Mouse (Mus musculus) thymus, postnatal 0 days (tissue): ENCODE results near the gene Card10. TPM values are rescaled to one million over a fixed set of nuclear protein-coding genes. Genes with fewer than 3 reads are reported as not detected.

Source experiments
- DNase-seq: peaks from one replicate; pipeline ENCODE4 v3.0.0-alpha.2; 2015; ENCODE audit warnings: low spot score
- polyA plus RNA-seq: library from polyadenylated mRNA; unstranded; fragments of >200 nt; fragmentation: Nextera tagmentation; extraction: Ambion mirVana; gene quantifications from 2 replicates; pipeline ENCODE4 v1.2.1, GENCODE M21; 2015

Card10 gene
- polyA plus RNA-seq, 1 experiment from 2014 or later, result 2.8 TPM

- DNase-seq, result peak; percentile 57
Measured at GRCm38 (mm10) chr15:78835200-78836085, 32.6 kb upstream of the Card10 start.

- no peak for DNase-seq
Measured at GRCm38 (mm10) chr15:78834233-78835005, 31.6 kb upstream of the Card10 start.

DNA sequence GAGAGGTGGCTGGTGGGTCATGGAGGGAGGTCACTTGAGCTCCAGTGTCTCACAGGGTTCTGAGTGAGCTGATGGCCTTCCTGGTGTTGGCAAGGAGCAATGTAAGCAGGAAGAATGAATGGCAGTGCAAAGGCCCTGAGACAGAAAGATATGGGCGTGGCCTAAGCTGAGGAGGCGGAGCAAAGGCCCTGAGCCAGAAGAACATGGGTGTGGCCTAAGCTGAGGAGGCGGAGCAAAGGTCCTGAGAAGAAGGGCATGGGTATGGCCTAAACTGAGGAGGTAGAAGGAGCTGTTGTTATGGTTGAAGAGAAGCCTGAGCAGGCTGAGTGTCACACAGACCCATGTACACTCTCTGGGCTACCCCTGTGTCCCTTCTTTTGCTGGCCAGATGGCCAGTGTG, 30.7 kb upstream of the Card10 start:
- no peak for DNase-seq

- no peak for DNase-seq
Measured at GRCm38 (mm10) chr15:78832701-78833123, 29.9 kb upstream of the Card10 start.

GRCm38 (mm10) chr15:78831720-78832657, 29.1 kb upstream of the Card10 start:
- DNase-seq, result no peak

DNA sequence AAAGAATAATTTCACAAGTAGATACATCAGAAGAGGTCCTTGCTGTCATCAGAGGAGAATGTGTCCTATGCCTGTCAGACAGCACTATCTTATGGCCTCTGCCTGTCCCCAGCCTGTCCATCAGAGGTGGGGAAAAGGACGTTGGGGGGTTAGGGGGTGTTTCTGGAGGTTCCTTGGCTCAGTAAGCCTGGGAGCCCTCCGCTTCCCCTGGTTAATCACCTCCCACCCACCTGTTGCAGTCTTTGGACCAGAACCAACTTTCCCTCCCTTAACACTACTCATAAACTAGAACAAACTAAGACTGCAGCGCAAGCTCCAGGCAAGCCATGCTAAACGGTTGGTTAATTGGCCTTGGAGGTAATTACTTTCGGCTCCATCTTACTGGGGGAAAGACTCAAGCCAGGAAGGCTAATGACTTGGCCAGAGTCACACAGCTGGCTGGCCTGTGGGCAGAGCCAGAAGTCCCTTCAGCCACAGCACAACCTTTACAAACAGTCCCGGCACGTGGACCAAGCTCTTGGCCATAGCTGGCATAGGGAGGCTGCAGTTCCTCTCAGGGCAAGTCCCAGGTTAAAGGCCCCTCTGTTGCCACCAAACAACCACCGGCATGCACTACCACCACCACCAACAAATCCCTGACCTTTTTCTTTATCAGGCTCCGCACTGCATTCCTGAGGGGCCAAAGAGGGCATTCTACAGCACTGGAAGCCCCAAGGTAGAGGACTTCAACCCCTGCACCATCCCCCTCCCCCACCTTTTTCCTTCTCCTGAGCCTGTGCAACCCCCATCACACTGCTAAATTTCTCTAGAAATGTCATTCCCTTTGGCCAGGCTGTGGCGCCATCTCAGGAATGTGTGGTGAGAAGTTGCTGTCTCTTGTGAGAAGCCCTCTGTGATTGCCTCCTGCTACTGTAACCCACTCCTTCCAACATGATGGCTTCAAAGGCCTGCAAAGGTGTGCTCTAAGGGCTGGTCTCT, 28.2 kb upstream of the Card10 start:
- no peak for DNase-seq

- DNase-seq, result no peak
Measured at GRCm38 (mm10) chr15:78829636-78830035, 26.8 kb upstream of the Card10 start.

DNA sequence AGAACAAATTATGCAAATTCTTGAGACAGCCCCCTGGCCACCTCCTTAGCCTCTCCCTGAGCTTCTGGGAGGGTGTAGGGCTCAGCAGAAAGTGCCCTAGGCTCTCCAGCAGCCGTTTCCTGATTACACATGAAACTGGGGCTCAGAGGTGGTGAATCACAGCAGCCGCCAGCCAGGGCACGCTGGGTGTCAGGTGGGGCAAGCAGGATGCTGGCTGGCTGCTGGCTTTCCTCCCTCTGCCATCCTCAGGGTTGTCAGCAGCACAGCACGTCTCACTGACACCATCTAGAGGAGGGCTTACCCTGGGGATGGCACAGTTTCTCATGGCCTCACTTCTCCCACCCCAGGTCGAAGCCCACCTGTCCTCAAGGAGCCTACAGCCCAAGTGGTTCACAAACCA, 25.5 kb upstream of the Card10 start:
- DNase-seq, result peak; percentile 80

DNA sequence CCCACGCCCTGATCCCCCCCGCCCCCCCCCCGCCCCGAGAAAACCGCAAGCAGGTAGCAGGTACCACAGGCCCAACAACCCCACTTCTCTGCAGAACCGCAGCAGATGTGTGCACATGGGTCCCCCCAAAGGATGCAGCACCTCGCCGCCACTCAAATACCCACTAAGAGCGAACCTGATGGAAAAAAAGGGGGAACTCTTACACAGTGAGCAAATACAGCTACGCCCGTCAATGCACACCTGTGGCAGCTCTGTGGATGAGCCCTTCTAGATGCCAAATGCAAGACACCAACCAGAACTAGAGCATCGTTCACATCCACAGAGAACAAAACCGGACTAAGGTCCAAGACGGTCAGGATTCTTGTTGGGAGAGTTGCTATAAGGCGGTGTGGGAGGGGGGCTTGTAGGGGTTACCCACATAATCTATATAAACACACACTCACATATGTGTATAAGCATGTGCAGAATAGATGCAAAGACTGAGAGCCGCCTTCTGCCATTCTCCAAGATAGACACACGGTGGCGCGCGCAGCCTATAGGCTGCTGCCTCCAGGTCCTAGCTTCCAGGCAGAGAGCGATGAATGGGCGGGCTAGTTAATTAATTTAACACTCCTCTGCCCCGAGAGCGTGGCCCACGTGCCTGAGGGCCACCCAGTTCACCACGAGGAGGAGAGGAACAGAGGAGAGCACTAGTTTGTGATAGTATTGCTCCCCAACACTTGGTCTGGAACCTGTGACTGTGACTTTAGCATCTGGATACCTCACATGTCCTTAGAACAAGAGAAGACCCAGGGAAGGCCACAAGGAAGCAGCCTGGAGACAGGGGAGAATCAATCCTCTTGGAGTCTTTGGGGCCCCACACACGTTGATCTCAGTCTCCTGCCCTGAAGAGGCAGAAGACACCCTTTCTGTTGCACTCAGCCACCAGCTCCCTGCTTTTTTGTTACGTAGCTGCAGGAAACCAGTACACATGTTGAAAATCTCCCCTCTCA, 23.7 kb upstream of the Card10 start:
- DNase-seq, result peak; percentile 70

DNA sequence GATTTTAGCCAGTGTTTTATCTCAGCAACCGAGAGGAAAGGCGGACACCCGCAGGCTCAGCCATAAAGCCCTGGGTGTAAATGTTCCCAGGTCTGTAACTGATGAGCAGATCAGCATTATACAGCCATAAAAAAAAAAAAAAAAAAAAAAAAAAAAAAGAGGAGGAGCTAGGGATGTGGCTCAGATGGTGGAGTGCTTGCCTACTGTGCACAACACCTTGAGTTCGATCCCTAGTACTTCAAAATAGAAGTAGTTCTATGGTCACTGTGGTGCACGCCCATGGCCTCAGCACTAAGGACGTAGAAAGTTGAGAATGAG, 13.2 kb upstream of the Card10 start:
- no peak for DNase-seq

- peak; percentile 29 for DNase-seq
Measured at GRCm38 (mm10) chr15:78815314-78816073, 12.7 kb upstream of the Card10 start.

- no peak for DNase-seq
Measured at GRCm38 (mm10) chr15:78813603-78814002, 10.8 kb upstream of the Card10 start.

GRCm38 (mm10) chr15:78810146-78810545, 7.3 kb upstream of the Card10 start:
- DNase-seq, result peak; percentile 23

GRCm38 (mm10) chr15:78809739-78810138, 6.9 kb upstream of the Card10 start:
- no peak for DNase-seq

- no peak for DNase-seq
Measured at GRCm38 (mm10) chr15:78808980-78809379, 6.1 kb upstream of the Card10 start.

DNA sequence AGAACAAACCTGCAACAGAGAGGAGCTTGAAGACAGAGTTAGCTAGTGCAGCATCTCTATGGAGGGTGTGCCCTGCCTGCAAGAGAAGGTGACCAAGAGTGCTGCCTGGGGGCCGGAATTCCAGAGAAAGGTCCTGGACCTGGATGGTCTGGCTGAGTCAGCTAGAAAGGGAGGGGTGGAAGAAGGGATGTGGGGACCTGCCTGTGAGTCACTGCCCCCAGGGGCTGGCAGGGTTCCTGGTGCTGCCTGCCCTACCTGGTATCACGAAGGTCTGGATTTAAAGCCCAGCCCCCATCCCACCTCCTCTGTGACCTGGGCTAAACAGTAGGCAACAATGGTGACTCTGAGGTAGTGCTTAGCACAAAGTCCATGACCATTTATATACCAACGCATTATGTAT, 4.3 kb upstream of the Card10 start:
- no peak for DNase-seq

DNA sequence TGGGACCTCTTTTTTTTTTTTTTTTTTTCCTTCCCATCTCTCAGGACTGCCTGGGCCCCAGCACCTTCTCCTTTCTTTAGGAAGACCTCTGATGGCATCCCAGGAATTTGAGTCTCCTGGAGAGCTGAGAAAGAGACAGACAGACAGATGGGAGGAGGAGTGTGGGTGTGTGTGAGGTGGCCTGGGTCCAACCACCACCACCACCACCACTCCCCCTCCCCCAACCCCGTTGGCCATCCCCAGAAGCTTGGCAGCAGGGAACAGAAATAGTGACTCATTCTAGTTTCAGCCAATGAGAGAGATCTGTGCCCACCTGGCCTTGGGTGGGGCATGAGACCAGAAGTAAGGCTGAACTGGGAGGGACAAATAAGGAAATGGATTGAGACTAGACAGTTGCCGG, 3.8 kb upstream of the Card10 start:
- no peak for DNase-seq

- DNase-seq, result no peak
Measured at GRCm38 (mm10) chr15:78805351-78805750, 2.5 kb upstream of the Card10 start.
